Mouse (Mus musculus): ENCODE measurements around the gene Xpo5. TPM values are rescaled to one million over a fixed set of nuclear protein-coding genes. Genes with fewer than 3 reads are reported as not detected.
A peak's percentile ranks its signal among the peaks of the same experiment; 100 is the strongest.

Xpo5 gene
- 10 to 100 TPM; 20.8 to 21.7 TPM for total RNA-seq (2021)

DNA sequence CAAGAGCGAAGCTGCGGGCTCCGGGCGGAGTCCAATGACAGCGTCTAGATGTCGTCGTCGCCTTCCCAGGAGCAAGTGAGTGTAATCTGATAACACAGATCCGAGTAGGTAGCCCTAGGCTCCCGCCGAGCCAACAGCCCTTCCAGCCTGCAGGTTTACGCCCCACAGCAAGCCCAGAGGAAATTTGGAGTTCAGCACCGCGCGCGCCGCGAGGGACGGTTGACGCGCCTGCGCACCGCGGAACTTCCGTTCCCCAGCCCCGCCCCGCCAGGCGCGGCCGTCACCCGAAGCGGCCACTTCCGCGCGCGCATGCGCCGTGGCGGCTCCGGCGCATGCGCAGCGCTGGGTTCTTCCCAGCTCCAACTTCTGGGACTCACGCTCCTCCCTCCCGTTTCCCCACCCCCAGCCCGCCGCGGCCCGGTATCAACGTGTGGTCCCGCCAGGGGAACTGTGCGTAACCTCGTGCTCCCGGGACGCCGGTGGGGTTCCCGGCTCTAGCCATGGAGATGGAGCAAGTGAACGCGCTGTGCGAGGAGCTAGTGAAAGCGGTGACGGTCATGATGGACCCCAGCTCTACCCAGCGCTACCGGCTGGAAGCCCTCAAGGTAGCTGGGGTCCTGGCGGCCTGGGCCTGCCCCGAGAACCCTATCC is at the start of gene Xpo5, which contains the start of gene Polh:
TSS of gene Xpo5 (plus strand) at position 362 of the 651 bp plus-strand sequence.
TSS of gene Polh (minus strand) at position 225 of the 651 bp plus-strand sequence.
- DNase-seq: peak; percentile 91 to 92
- intact Hi-C loops (cut with DNase I): loop anchor here (2.0 to 5.0 kb wide), 2 partner anchors 46 to 630 kb away; partner anchors contain the start of genes Hsp90ab1, Polr1c and Yipf3

DNA sequence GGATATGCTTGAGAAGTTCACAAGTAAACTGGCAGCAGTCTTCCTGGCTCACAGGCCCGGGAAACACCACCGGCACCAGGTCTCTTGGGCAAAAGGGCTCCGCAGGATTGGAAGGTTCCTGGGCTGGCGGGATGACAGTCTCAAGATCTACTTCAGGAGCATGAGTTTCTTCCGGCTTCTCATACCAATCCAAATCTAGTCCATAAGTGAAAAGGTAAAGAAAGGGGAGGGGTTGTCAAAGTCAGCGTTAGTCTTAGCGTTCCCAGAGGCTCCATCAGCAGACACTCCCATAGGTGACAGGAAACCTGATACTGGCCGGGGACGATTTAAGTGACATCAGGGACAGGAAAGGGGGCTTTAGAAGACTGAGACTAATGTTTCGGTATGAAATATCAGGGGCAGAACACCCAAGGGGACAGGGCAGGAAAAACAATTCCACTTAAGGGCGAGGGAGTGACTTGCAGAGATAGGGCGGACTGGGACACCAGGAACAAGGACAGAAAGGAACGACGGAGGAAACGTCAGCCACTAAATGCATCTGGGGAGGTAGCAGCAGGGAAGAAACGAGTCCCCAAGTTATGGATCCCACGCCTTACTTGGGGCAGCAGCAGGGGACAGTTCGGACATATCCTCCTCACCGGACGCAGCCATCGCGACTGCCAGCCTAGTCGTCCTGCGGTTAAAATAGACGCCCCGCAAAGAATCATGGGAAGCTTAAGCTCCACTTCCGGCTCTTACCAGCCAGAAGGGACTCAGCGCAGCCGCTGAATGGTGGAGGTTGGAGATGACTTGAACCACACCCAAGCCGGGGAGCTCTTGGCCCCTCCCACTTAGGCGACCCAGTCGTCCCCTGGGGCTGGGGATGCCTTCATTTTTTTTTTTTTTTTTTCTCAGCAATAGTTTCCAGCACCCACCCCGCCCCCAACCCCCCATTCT is 49.5 kb upstream of the Xpo5 start, which contains the start of gene Mad2l1bp:
TSS of gene Mad2l1bp (minus strand) at position 707 of the 936 bp plus-strand sequence.
- intact Hi-C loops (cut with DNase I): no loop called here

DNA sequence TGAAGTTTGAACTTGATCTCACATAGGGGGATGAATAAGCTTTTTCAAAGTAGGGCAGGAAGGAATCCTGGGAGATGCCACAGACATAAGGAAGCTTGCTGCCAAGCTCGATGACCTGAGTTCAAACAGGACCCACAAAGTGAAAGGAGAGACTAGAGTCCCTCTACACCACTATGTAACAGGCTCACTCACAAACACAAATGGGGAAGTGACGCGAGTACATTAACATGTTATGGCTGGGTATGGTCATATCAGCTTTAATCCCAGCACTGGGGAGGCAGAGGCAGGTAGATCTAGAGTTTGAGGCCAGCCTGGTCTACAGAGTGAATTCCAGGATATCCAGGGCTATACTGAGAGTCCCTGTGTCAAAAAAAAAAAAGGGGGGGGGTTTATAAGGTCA is 48.2 kb upstream of the Xpo5 start:
- DNase-seq: no peak
- intact Hi-C loops (cut with DNase I): no loop called here

More for the DNA sequence above, 49.5 kb upstream of the Xpo5 start, which contains the start of gene Mad2l1bp:
- peak; percentile 86 to 88 for DNase-seq

DNA sequence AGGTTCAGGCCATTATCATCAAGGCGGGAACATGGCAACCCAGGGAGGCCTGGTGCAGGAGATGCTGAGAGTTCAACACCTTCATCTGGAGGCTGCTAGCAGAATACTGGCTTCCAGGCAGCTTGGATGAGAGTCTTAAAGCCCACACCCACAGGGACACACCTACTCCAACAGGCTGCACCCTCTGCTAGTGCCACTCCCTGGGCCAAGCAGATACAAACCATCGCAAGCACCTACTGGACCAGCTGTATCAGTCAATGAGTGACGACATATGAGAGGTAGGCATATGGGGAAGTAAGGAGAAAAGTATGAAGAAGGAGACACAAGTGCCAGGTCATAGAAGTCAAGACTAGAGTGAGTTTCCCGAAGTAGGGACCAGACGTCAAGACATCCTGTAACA is 45.9 kb upstream of the Xpo5 start:
- DNase-seq: no peak
- intact Hi-C loops (cut with DNase I): no loop called here

DNA sequence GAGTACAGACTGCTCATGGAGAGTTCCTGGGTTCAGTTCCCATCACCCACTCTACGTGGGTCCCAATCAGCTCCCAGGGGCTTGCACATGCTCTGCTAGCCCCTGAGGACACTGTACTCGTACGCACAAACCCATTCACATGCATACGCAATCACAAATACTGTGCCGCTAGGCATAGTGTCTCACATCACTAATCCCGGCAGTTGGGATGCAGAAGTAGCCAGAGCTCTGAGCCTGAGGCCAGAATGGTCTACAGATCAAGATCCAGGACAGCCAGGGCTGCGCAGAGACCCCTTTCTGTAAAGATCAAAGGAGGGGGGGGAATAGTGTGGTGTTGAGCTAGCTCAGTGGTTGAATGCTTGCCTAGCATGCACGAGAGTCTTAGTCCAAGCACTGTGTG is 45.5 kb upstream of the Xpo5 start:
- intact Hi-C loops (cut with DNase I): no loop called here
- DNase-seq: no peak

DNA sequence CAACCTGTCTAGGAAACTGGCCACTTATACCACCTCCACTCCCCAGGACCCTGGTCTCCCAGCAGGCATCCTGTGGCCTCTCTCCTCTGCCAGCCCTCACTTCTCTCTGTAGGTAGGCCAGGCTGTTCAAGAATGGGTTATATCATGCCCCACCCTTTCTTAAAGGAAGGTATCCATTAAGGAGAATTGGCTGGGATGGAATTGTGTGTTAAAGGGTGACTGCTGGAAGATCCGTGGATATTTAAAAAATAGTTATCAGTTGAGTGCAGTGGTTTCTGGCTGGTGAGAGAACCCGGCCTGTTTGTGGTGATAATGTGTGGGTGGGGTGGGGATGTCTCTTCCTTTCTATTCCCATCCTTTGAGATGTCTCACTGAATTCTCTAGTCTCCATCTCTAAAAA is 43.3 kb upstream of the Xpo5 start:
- no peak for DNase-seq
- intact Hi-C loops (cut with DNase I): no loop called here

DNA sequence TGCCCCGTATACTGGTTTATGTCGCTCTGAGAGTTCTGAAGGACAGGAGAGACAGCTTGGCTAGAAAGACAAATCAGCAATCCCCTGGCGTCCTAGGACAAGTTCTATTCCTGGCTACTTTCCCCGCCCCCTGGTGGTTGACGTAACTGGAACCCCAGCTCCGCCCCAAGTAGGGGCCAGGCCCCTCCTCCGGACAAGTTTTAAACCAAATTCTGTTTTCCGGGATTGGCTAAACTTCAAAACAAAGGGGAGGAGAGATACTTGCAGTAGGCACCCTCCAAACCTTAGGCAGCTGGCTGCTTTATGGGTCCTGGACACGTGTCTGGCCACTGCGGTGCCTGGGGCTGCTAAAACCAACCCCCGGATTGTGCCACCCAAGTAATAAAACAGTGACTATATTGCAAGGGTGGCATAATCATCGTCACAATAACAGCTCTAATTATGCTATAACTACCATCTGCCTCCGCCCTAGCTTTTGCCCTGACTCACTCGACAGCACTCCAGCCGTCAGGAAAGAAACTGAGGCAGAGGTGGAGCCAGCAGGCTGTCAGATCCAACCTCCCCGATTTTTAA is 42.4 kb upstream of the Xpo5 start:
- DNase-seq: peak; percentile 93 to 94
- intact Hi-C loops (cut with DNase I): loop anchor here (10.0 kb wide), 1 partner anchor 595 kb away; the partner anchor contains the start of gene Slc35b2

DNA sequence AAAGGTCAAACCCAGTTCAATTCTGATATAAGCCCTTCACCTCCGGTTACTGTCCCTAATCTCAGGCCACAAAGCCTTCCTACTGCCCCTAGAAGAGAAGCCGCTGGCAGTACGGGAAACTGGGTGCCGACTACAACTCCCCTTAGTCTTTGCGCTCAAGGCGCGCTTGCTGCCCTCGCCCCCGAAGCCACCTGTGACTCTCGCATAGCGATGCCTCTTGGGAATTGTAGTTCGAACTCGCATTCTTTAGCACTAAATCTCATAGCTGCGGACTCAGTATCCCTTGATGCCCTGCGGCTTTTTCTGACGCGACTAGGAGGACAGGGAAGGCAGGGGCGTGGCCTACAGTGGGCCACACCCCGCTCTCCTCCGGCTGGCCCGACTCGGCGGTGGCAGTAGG is 41.9 kb upstream of the Xpo5 start, which contains the start of gene Gtpbp2:
TSS of gene Gtpbp2 (plus strand) at position 347 of the 400 bp plus-strand sequence.
- intact Hi-C loops (cut with DNase I): loop anchor here (10.0 kb wide), 1 partner anchor 596 kb away; the partner anchor contains the start of gene Slc35b2
- DNase-seq: peak; percentile 89 to 90

DNA sequence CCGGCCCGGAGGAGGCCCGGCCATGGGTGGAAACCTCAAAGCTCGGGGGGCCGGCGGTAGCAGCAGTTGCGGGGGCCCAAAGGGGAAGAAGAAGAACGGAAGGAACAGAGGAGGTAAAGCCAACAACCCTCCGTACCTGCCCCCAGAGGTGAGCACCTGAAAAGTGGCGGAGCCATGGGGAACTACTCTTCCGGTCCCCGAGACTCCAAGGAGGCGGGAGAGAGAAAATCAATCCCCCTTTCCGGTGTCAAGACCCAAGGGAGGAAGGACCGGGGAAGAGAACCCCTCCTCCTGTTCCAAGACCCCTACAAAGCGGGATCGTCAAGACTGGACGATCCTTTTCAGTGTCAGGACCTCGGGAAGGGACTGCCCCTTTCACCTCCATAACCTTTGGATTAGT is 41.4 kb upstream of the Xpo5 start:
- peak in 1 of 2 experiments; percentile 44 for DNase-seq
- intact Hi-C loops (cut with DNase I): loop anchor here (10.0 kb wide), 1 partner anchor 596 kb away; the partner anchor contains the start of gene Slc35b2

DNA sequence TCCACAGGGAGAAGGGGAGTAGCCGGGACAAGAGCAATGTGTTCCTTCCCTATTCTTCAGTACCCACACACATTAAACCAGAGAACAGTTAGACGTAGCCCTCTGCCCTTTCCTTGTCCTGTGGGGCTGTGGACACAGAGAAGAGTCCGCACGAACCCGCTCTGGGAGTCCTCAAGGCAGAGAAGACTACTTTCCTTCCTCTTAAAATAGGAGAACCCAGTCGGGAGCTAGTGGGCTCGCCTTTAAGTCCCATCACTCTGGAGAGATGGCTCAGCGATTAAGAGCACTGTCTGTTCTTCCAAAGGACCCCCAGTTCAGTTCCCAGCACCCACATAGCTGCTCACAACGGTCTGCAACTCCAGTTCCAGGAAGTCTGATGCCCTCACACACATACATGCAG is 40.9 kb upstream of the Xpo5 start:
- intact Hi-C loops (cut with DNase I): loop anchor here (10.0 kb wide), 1 partner anchor 597 kb away; the partner anchor contains the start of gene Slc35b2
- DNase-seq: no peak

DNA sequence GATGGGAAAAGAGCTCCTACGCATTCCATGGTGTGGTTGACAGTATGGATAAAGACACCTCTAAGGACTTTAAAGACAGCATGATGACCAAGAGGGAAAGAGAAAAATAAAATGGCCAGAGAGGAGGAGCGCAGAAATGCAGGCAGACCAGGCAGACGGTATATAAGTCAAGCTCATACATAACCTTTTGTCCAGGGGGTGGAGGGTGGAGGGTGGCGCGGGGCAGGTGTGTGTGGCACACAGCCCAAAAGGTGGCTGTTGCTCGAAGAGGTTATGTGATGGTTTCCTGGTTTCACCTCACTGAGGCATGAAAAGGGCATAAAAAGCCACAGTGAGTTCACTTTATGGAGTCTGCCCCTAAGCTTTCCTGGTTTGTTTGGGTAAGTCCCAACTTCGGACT is 40.0 kb upstream of the Xpo5 start:
- intact Hi-C loops (cut with DNase I): loop anchor here (10.0 kb wide), 1 partner anchor 598 kb away; the partner anchor contains the start of gene Slc35b2
- DNase-seq: no peak

DNA sequence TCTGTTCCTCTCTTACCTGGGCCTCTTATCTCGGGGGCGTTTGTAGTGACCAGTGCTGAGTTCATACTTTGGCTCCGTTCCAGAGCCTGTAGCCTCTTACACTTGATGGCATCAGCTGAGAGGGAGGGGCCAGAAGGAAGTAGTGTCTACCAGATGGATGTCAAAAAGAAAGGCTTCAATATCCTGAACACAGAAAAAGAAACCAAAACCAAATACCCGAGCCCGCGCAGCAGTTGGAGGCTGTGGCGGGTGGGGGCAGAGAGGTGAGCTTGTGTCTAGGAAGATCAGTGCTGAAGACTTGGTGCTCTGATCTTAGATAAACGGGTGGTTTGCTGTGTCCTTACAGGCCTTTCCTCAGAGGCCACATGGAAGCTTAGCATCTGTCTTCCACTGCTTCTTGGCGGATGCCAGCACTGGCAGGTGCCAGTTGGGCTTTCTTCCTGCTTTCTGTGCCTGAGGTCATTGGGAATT is 39.6 kb upstream of the Xpo5 start:
- intact Hi-C loops (cut with DNase I): loop anchor here (10.0 kb wide), 1 partner anchor 598 kb away; the partner anchor contains the start of gene Slc35b2
- peak in 1 of 2 experiments; percentile 30 for DNase-seq

DNA sequence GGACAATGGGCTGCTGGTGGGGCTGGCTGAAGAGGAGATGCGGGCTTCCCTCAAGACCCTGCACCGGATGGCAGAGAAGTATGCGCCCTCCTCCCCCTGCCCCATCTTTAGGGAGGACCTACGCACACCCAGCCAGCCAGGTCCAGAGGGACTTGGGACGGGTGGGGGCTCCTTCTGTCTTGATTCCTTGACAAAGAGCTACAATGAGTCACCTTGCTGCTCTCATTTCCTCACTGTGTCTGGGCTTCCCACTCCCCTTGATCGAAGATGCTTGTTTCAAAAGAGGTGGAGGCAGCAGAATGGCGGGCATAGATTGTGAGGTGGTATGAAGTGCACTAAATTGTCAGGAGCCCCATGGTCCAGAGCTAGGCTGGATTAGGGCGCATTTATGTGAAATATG is 38.3 kb upstream of the Xpo5 start:
- intact Hi-C loops (cut with DNase I): loop anchor here (10.0 kb wide), 1 partner anchor 600 kb away; the partner anchor contains the start of gene Slc35b2
- DNase-seq: no peak

DNA sequence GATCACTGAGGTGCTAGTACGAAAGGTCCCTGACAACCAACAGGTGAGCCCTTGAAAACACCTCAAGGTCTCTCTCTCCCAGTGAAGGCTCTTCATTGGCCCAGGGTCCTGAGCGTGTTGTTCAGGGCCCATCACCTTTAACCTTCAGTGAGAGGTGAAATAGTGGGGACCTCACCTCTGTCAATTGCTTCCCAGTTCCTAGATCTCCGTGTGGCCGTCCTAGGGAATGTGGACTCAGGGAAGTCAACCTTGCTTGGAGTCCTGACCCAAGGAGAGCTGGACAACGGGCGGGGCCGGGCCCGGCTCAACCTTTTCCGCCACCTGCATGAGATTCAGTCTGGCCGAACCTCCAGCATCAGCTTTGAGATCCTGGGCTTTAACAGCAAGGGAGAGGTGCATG is 37.8 kb upstream of the Xpo5 start:
- DNase-seq: no peak
- intact Hi-C loops (cut with DNase I): loop anchor here (10.0 kb wide), 1 partner anchor 600 kb away; the partner anchor contains the start of gene Slc35b2

DNA sequence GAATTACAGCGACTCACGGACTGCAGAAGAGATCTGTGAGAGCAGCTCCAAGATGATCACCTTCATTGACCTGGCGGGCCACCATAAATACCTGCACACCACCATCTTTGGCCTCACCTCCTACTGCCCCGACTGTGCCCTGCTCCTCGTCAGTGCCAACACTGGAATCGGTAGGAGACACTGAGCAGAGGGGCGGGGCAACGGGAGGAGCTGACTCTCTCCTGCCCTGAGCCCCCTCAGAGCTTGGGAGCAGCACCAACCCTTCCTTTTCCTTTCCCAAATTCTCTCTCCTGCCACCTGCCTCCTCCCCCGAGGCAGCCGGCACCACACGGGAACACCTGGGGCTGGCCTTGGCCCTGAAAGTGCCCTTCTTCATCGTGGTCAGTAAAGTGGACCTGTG is 37.1 kb upstream of the Xpo5 start:
- no peak for DNase-seq
- intact Hi-C loops (cut with DNase I): loop anchor here (10.0 kb wide), 1 partner anchor 601 kb away; the partner anchor contains the start of gene Slc35b2

DNA sequence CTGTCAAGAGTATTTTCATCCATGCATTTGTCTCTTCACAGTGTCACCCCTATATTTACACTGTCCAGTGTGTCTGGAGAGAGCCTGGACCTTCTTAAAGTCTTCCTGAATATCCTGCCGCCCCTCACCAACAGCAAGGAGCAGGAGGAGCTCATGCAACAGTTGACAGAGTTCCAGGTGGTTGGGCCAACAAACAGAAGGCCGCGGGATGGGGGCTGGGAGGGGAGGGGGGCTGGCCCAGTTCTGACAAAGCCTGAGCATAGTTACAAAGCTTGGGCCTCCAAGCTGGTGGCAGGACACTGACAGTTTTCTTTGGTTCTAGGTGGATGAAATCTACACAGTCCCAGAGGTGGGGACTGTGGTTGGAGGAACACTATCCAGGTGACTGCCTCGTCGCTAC is 36.3 kb upstream of the Xpo5 start:
- intact Hi-C loops (cut with DNase I): loop anchor here (10.0 kb wide), 1 partner anchor 601 kb away; the partner anchor contains the start of gene Slc35b2
- no peak for DNase-seq

DNA sequence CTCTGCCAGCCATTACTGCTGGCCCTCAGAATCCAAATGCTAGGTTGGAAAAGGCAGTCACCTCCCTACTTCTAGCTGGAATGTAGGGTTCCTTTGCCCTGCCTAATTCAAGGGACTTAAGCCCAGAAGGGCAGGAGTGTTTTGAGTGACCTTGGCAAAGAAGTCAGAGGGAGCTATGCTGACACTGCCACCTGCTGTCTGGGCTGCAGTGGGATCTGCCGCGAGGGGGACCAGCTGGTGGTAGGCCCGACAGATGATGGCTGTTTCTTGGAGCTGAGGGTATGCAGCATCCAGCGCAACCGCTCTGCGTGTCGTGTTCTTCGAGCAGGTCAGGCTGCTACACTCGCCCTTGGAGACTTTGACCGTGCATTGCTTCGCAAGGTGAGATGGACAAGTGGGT is 35.6 kb upstream of the Xpo5 start:
- intact Hi-C loops (cut with DNase I): loop anchor here (10.0 kb wide), 1 partner anchor 602 kb away; the partner anchor contains the start of gene Slc35b2
- no peak for DNase-seq

DNA sequence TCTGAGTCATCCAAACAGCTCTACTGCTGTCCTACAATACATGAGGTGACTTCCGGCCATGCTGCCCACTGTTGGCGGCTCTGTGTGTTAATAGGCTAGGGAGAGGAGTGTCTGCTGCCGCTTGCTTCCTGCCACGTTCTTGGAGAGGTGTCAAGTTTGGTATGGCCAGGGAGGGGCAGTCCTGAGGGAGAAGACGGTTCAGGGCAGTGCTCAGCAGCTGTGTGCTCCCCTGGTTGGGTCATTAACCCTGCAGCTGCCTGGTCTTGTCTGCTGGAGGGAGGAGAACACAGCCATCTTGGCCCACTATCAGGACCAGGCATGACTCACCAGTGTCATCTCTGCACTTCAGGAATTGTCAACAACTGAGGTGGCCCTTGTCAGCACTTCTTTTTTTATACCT is 34.3 kb upstream of the Xpo5 start:
- intact Hi-C loops (cut with DNase I): loop anchor here (10.0 kb wide), 1 partner anchor 604 kb away; the partner anchor contains the start of gene Slc35b2
- no peak for DNase-seq

DNA sequence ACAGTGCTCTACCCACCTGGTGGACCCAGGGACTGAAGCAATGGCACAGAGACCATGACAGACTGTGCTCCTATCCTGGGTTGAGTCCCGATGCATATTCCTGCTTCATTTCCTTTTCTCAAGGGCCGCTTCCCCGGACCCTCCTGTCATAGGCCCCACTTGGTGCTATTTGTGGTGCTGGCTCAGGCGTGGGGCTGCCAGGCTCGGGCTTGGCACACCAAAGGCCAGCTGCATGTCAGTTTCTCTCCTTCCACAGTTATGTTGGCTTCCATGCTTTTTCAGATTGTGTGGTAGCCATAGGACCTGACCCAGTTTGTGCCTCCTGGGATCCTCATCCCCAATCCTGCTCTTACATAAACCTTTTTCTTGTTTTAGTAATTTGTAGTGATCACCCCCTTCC is 33.8 kb upstream of the Xpo5 start:
- no peak for DNase-seq
- intact Hi-C loops (cut with DNase I): loop anchor here (10.0 kb wide), 1 partner anchor 604 kb away; the partner anchor contains the start of gene Slc35b2

DNA sequence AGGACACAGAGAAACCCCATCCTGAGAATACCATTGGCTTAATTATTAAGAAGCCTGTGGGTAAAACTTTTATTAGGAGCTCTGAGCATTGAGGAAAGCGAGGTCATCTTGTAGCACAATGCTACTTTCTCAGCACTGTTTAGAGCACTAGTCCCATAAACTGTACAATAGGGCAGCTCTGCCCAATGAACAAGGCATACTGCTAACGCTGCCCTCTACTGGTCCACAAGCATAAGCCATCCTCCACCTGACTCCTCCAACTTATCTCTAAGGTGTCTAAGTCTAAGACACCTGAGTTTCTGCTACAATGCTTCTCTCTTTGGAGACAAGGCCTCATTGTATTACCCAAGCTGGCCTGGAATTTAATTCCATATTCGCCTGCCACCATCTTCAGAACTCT is 32.0 kb upstream of the Xpo5 start:
- no peak for DNase-seq
- intact Hi-C loops (cut with DNase I): no loop called here
